Mouse (Mus musculus) hindbrain, embryonic 11.5 days (tissue): ENCODE results near the gene Osbpl10. TPM values are rescaled to one million over a fixed set of nuclear protein-coding genes. Genes with fewer than 3 reads are reported as not detected.

Source experiments
- ATAC-seq: fragments of 200-750 bp; cut with Nextera tagmentation; 2 replicates; pipeline ENCODE4 v1.8.0; 2017; ENCODE audit warnings: mild to moderate bottlenecking, moderate TSS enrichment, moderate library complexity; ENCODE audit not compliant: low FRiP score
- DNase-seq: peaks from one replicate; pipeline ENCODE4 v3.0.0-alpha.2; 2015; ENCODE audit warnings: low spot score
- H3K27ac ChIP-seq: fragments of 300-500 bp; sonication (generic); 2 replicates; pipeline ENCODE4 v1.5.1; 2014; ENCODE audit warnings: mild to moderate bottlenecking, low read depth, low read length
- H3K27me3 ChIP-seq: fragments of 300-500 bp; sonication (generic); 2 replicates; pipeline ENCODE4 v1.6.1; 2014; ENCODE audit warnings: mild to moderate bottlenecking, low read length, moderate library complexity, mixed read lengths; ENCODE audit not compliant: control insufficient read depth, insufficient read depth
- H3K36me3 ChIP-seq: fragments of 300-500 bp; sonication (generic); 2 replicates; pipeline ENCODE4 v1.6.1; 2014; ENCODE audit warnings: mild to moderate bottlenecking, low read length, moderate library complexity, mixed read lengths; ENCODE audit not compliant: control insufficient read depth, insufficient read depth
- H3K4me1 ChIP-seq: fragments of 300-500 bp; sonication (generic); replicated peaks from 2 replicates; pipeline ENCODE4 v1.6.1; 2014; ENCODE audit warnings: low read length, mixed read lengths; ENCODE audit not compliant: control insufficient read depth, insufficient read depth
- H3K4me2 ChIP-seq: fragments of 300-500 bp; sonication (generic); replicated peaks from 2 replicates; pipeline ENCODE4 v1.6.1; 2014; ENCODE audit warnings: mild to moderate bottlenecking, low read depth, low read length
- H3K4me3 ChIP-seq: fragments of 300-500 bp; sonication (generic); 2 replicates; pipeline ENCODE4 v1.5.1; 2014; ENCODE audit warnings: low read depth, low read length
- H3K9ac ChIP-seq: fragments of 300-500 bp; sonication (generic); 2 replicates; pipeline ENCODE4 v1.6.1; 2014; ENCODE audit warnings: low read depth, low read length
- H3K9me3 ChIP-seq: fragments of 300-500 bp; sonication (generic); 2 replicates; pipeline ENCODE4 v1.6.1; 2016; ENCODE audit warnings: low read length; ENCODE audit not compliant: control insufficient read depth
- WGBS: fragments of 180-500 bp; shearing (Covaris S2); extraction: QIAGEN DNeasy Blood & Tissue Kit; methylation state at CpG from one replicate; pipeline ENCODE4 v1.1.7; 2014; 5-methylcytosine and 5-hydroxymethylcytosine counted together
- polyA plus RNA-seq: library from polyadenylated mRNA; unstranded; fragments of >200 nt; fragmentation: Nextera tagmentation; extraction: Ambion mirVana; gene quantifications from 2 replicates; pipeline ENCODE4 v1.2.1, GENCODE M21; 2014

Osbpl10 gene
- polyA plus RNA-seq, 1 experiment from 2014 or later, result 1.1 TPM

DNA sequence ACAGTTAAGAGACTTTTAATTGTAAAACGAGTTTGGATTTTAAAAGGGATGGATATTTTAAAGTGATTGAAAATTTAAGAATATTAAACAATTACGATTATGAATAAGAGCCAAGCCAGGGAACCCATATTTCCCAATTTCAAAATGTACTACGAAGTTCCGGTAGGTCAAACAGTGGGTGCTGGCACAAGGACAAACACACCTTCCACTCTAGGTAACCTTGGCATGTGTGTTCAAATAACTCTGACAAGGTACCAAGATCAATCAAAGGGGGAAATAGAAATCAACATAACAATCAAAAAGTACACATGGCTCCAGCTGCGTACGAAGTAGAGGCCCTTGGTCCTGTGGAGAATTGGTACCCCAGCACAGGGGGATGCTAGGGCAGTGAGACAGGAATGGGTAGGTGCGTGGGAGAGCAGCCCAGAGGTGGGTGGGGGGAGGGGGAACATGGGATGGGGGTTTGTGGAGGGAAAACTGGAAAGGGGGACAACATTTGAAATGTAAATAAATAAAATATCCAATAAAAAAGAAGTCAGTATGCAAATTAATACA is 294.8 kb downstream of the Osbpl10 start:
- WGBS, result 90% methylated on average over 7 of the region's 7 CpGs
- Histone ChIP-seq H3K4me3 (no peak overlapping the region), H3K4me1 (no peaks in the 10 kb centered on the region), H3K27me3 (no peaks in the 10 kb centered on the region), H3K9me3 (no peaks in the 10 kb centered on the region), H3K4me2 (no peak overlapping the region), H3K27ac (no peak overlapping the region), H3K9ac (no peak overlapping the region), H3K36me3 (peaks cover 3% of the 10 kb centered on the region)
- ATAC-seq (no peak), DNase-seq (no peak)

DNA sequence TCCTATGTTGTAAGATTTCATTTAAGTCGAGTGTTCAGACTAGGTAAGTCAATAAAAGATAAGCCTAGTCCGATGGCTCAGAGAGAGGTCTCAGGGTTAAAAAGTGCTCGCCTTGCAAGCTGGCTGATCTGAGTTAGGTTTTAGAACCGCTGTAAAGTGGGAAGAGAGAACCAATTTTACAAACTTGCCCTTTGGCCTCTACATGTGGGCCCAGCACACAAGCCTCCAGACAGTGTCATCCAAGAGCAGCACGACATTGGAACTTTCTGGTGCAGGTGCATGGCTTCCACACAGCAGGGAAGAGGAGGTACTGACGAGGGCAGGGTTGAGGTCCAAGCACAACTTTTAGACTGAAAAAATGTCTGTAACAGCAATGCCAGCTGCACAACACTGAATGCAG is 296.4 kb downstream of the Osbpl10 start:
- Histone ChIP-seq H3K4me3 (no peak overlapping the region), H3K27me3 (no peaks in the 10 kb centered on the region), H3K36me3 (peaks cover 3% of the 10 kb centered on the region), H3K4me1 (no peaks in the 10 kb centered on the region), H3K9me3 (no peaks in the 10 kb centered on the region), H3K27ac (no peak overlapping the region), H3K9ac (no peak overlapping the region), H3K4me2 (no peak overlapping the region)
- DNase-seq (no peak), ATAC-seq (no peak)
- 87% methylated on average over 6 of the region's 6 CpGs for WGBS

DNA sequence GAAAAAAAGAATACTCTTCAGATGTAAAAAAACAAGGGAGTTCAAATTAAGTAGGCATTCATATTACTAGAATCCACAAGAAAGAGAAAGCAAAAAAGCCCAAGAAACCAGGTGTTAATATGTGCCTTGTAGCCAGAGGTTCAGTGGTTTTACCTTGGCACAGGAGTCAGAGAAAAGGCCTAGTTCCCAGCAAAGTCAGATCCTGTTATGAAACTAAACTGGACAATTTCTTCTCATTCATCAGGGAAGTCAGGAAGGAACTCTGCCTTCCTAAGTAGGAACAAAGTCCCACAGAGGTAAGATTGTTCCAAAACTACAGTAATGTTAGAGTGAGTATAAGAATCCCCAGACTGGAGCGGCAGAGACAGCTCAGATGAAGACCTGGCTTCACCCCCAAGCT is 300.3 kb downstream of the Osbpl10 start:
- Histone ChIP-seq H3K4me3 (no peak overlapping the region), H3K27me3 (no peaks in the 10 kb centered on the region), H3K27ac (no peak overlapping the region), H3K36me3 (peaks cover 3% of the 10 kb centered on the region), H3K9me3 (no peaks in the 10 kb centered on the region), H3K4me2 (no peak overlapping the region), H3K9ac (no peak overlapping the region), H3K4me1 (no peaks in the 10 kb centered on the region)
- ATAC-seq, result no peak
- WGBS, result 93% methylated on average over 1 of the region's 1 CpGs
- no peak for DNase-seq

Other genes with a start within 250 kb of the Osbpl10 start
- 22.7 and 26.6 TPM in 2 replicates for gene Cmtm6, start 247.5 kb upstream of the Osbpl10 start, polyA plus RNA-seq
- gene Cmtm7, start 196.7 kb upstream of the Osbpl10 start, polyA plus RNA-seq, result 66.1 and 77.8 TPM in 2 replicates
- gene Cmtm8, start 134.4 kb upstream of the Osbpl10 start, polyA plus RNA-seq, result 22.1 and 29.3 TPM in 2 replicates
- 9.8 and 10.7 TPM in 2 replicates for gene Gpd1l, start 44.6 kb upstream of the Osbpl10 start, polyA plus RNA-seq
- 295 and 351 TPM in 2 replicates for gene Rps27rt, start 4.2 kb downstream of the Osbpl10 start, polyA plus RNA-seq